ENCODE assay signal across 8 mouse cellular contexts in genomic region chr14:61687346-61688012, GRCm38 (mm10).
DNase-seq lines count a peak whose midpoint lies in the region; ATAC-seq lines count a peak whose summit lies in the region.

No protein-coding gene starts in this region.

- peaks cover 63% of the 10 kb centered on the region for H3K4me1 ChIP-seq in embryonic facial prominence, embryonic 10.5 days
- H3K4me1 ChIP-seq in hindbrain, embryonic 15.5 days (replicated peaks): peaks cover 29% of the 10 kb centered on the region
- peaks cover 25% of the 10 kb centered on the region for H3K4me1 ChIP-seq in midbrain, embryonic 11.5 days (ENCODE audit: control insufficient read depth, insufficient read depth, low read length)

- H3K27me3 ChIP-seq in embryonic facial prominence, embryonic 10.5 days (replicated peaks; ENCODE audit: low read depth, poor library complexity, severe bottlenecking): peaks cover 97% of the 10 kb centered on the region
- H3K27me3 ChIP-seq in hindbrain, embryonic 15.5 days: peaks cover 50% of the 10 kb centered on the region
- H3K27me3 ChIP-seq in midbrain, embryonic 11.5 days (ENCODE audit: control insufficient read depth, insufficient read depth, low read length): peaks cover 74% of the 10 kb centered on the region

- H3K36me3 ChIP-seq in embryonic facial prominence, embryonic 10.5 days (replicated peaks): no peaks in the 10 kb centered on the region
- no peaks in the 10 kb centered on the region for H3K36me3 ChIP-seq in hindbrain, embryonic 15.5 days
- no peaks in the 10 kb centered on the region for H3K36me3 ChIP-seq in midbrain, embryonic 11.5 days (ENCODE audit: control insufficient read depth, insufficient read depth, low read length)

- H3K27ac ChIP-seq in embryonic facial prominence, embryonic 10.5 days (replicated peaks): no peak overlapping the region
- H3K27ac ChIP-seq in hindbrain, embryonic 15.5 days (replicated peaks): no peak overlapping the region
- no peak overlapping the region for H3K27ac ChIP-seq in midbrain, embryonic 11.5 days (ENCODE audit: low read depth, low read length)

- under 1% methylated on average over 15 of the region's 15 CpGs for WGBS in embryonic facial prominence, embryonic 10.5 days
- WGBS in hindbrain, embryonic 15.5 days: under 1% methylated on average over 15 of the region's 15 CpGs
- WGBS in midbrain, embryonic 11.5 days: under 1% methylated on average over 15 of the region's 15 CpGs

- H3K4me2 ChIP-seq in hindbrain, embryonic 15.5 days: peak overlapping the region; percentile 53
- peak overlapping the region; percentile 59 for H3K4me2 ChIP-seq in midbrain, embryonic 11.5 days

- H3K4me3 ChIP-seq in embryonic facial prominence, embryonic 10.5 days: peak overlapping the region; percentile 53
- peak overlapping the region; percentile 27 for H3K4me3 ChIP-seq in hindbrain, embryonic 15.5 days
- H3K4me3 ChIP-seq in midbrain, embryonic 11.5 days (ENCODE audit: low read depth, low read length): peak overlapping the region; percentile 29

- no peak for ATAC-seq in hindbrain, embryonic 15.5 days (ENCODE audit: low FRiP score, low read depth)
- ATAC-seq in midbrain, embryonic 11.5 days (ENCODE audit: low FRiP score): no peak
- no peak for ATAC-seq in erythroid progenitor cell, adult 5-6 weeks (replicated peaks; ENCODE audit: low FRiP score, poor library complexity, severe bottlenecking)

- DNase-seq in heart, adult 11 months: peak; percentile 71
- no peak for DNase-seq in heart, postnatal 4 days
- no peak for DNase-seq in embryonic facial prominence, embryonic 10.5 days (ENCODE audit: low spot score)
- DNase-seq in midbrain, embryonic 11.5 days (ENCODE audit: low spot score, missing footprints): peak; percentile 93
- DNase-seq in right cerebral cortex, adult 18-20 months: no peak
- DNase-seq in testis, postnatal 14 days (ENCODE audit: low spot score): no peak

- H3K9me3 ChIP-seq in embryonic facial prominence, embryonic 10.5 days: no peaks in the 10 kb centered on the region
- no peaks in the 10 kb centered on the region for H3K9me3 ChIP-seq in hindbrain, embryonic 15.5 days
- H3K9me3 ChIP-seq in midbrain, embryonic 11.5 days (ENCODE audit: control insufficient read depth, low read length): no peaks in the 10 kb centered on the region

- no peak overlapping the region for H3K9ac ChIP-seq in hindbrain, embryonic 15.5 days
- no peak overlapping the region for H3K9ac ChIP-seq in midbrain, embryonic 11.5 days (ENCODE audit: low read length)

Comparison
In these comparisons a context has a peak if more than half of its experiments do, and no peak if none do; other contexts are left out.
1. DNase-seq: peak in heart, adult 11 months (single experiment) and midbrain, embryonic 11.5 days (single experiment); none in heart, postnatal 4 days (single experiment), embryonic facial prominence, embryonic 10.5 days (single experiment), right cerebral cortex, adult 18-20 months (single experiment) and testis, postnatal 14 days (single experiment).
2. Peak in every context shown above with its lines, with median percentiles within 50 percentile points of each other: H3K4me3 ChIP-seq.